Mouse (Mus musculus) myocyte (in vitro differentiated cells): ENCODE data around the gene Stk17b.

Source experiments
- E2F4 ChIP-seq: IDR thresholded peaks from one replicate; pipeline ENCODE4 v1.6.1; 2011; ENCODE audit warnings: mild to moderate bottlenecking, control low read depth, moderate library complexity; ENCODE audit not compliant: insufficient read depth
- MAX ChIP-seq: IDR thresholded peaks from one replicate; pipeline ENCODE4 v1.6.1; 2011; ENCODE audit warnings: low read depth, mild to moderate bottlenecking, control low read depth
- MYOD1 ChIP-seq, 3 experiments: IDR thresholded peaks; one replicate each; pipeline ENCODE4 v1.6.1; 2011; ENCODE audit warnings: control low read depth in 2 of 3, low read depth in 2 of 3, mild to moderate bottlenecking in 2 of 3, moderate library complexity in 1 of 3; ENCODE audit not compliant: insufficient read length in 2 of 3, control insufficient read depth in 1 of 3
- POLR2A ChIP-seq: IDR thresholded peaks from one replicate; pipeline ENCODE4 v1.6.1; 2011; ENCODE audit warnings: low read depth, mild to moderate bottlenecking, control low read depth, moderate library complexity; ENCODE audit not compliant: insufficient read length

DNA sequence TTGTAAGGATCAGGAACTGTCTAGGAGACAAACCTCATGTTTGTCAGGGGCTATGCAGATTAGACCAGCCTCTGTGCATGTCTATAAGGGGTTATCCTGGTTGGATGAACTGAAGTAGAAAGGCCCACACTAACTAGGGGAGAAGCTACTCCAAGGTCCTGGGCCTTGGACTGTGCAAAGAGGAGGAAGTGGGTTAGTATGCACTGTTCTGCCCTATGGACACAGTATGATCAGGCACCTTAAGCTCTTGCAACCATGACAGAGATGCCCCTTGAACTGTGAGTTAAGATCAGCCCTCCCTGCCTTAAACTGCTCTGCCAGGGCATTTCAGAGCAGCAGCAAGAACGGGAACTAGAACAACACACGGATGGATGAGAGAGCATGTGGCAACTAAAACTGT, 31.3 kb upstream of the Stk17b start:
- TF ChIP-seq POLR2A, result no peak
- no peak for TF ChIP-seq MAX
- no peak for TF ChIP-seq MYOD1 (IDR thresholded peaks at IDR 0.05; ENCODE audit: control insufficient read depth in 1 of 3, insufficient read length in 2 of 3, low read depth in 2 of 3)
- TF ChIP-seq E2F4, result no peak
